Mouse (Mus musculus) CD4-positive, CD25-positive, alpha-beta regulatory T cell, adult 4 months (primary cell): ENCODE measurements around the gene Cdk14. TPM values are rescaled to one million over a fixed set of nuclear protein-coding genes. Genes with fewer than 3 reads are reported as not detected.

ENCODE experiments used
- ATAC-seq: one replicate; pipeline ENCODE4 v1.8.0; 2017
- polyA plus RNA-seq, 2 experiments: library from polyadenylated mRNA; unstranded; fragments of 100-300 nt; shearing (Covaris generic); gene quantifications; one replicate each; pipeline ENCODE4 v1.2.1; 2017

The Cdk14 gene
- polyA plus RNA-seq, 2 experiments from 2014 or later: 0.60 TPM; not detected in 1

GRCm38 (mm10) chr5:5313195-5313760 is 106.8 kb downstream of the Cdk14 start:
- no peak for ATAC-seq

- no peak for ATAC-seq
These were observed 114.8 kb downstream of the Cdk14 start for GRCm38 (mm10) chr5:5305286-5305685.

- ATAC-seq: no peak
These were observed 116.9 kb downstream of the Cdk14 start for GRCm38 (mm10) chr5:5303102-5303670.

- ATAC-seq: no peak
These were observed 118.5 kb downstream of the Cdk14 start for GRCm38 (mm10) chr5:5301571-5302079.

- ATAC-seq: no peak
These were observed 119.1 kb downstream of the Cdk14 start for GRCm38 (mm10) chr5:5300998-5301397.

- no peak for ATAC-seq
These were observed 119.8 kb downstream of the Cdk14 start for GRCm38 (mm10) chr5:5300290-5300689.

GRCm38 (mm10) chr5:5297222-5297621 is 122.9 kb downstream of the Cdk14 start:
- ATAC-seq: no peak

GRCm38 (mm10) chr5:5296773-5297172 is 123.3 kb downstream of the Cdk14 start:
- ATAC-seq: no peak

- no peak for ATAC-seq
These were observed 127.1 kb downstream of the Cdk14 start for GRCm38 (mm10) chr5:5292830-5293542.

- ATAC-seq: no peak
These were observed 128.7 kb downstream of the Cdk14 start for GRCm38 (mm10) chr5:5291321-5291991.

GRCm38 (mm10) chr5:5290714-5291113 is 129.4 kb downstream of the Cdk14 start:
- no peak for ATAC-seq

GRCm38 (mm10) chr5:5285876-5286275 is 134.2 kb downstream of the Cdk14 start:
- no peak for ATAC-seq

GRCm38 (mm10) chr5:5284531-5284930 is 135.6 kb downstream of the Cdk14 start:
- no peak for ATAC-seq

- ATAC-seq: no peak
These were observed 136.2 kb downstream of the Cdk14 start for GRCm38 (mm10) chr5:5283756-5284430.

- no peak for ATAC-seq
These were observed 137.7 kb downstream of the Cdk14 start for GRCm38 (mm10) chr5:5282425-5282824.

GRCm38 (mm10) chr5:5275321-5275720 is 144.8 kb downstream of the Cdk14 start:
- ATAC-seq: no peak

GRCm38 (mm10) chr5:5274318-5274717 is 145.8 kb downstream of the Cdk14 start:
- no peak for ATAC-seq

- ATAC-seq: no peak
These were observed 153.4 kb downstream of the Cdk14 start for GRCm38 (mm10) chr5:5266787-5267126.

GRCm38 (mm10) chr5:5265861-5266786 is 154.0 kb downstream of the Cdk14 start:
- no peak for ATAC-seq

- ATAC-seq: no peak
These were observed 154.7 kb downstream of the Cdk14 start for GRCm38 (mm10) chr5:5265401-5265841.

- ATAC-seq: no peak
These were observed 155.4 kb downstream of the Cdk14 start for GRCm38 (mm10) chr5:5264712-5265111.
